Mouse (Mus musculus): ENCODE measurements around the gene Tapt1. TPM values are rescaled to one million over a fixed set of nuclear protein-coding genes. Genes with fewer than 3 reads are reported as not detected.

Tapt1 gene
- polyA plus RNA-seq, 1 experiment: 18.2 TPM

DNA sequence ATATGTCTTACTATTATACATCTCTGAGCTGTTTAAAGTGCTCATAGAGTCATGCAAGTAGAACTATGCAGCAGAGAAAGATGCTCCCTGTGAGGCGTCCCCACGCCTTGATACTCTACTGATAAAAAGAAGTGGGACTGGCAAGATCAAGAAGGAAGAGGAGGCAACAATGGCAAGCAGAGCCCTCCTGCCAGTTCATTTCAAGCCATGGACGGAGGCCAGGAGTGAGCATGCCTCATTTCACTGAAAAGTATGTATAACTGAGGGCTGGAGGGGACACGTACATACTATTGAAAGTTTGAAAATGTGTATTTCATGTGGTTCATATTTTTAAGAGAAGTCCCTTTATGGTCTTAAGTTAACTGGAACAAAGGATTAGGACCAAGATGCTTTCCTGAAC is 28.0 kb downstream of the Tapt1 start:
- Histone ChIP-seq H3K27me3 (ENCODE audit: control insufficient read depth, insufficient read depth, insufficient read length) (no peaks in the 10 kb centered on the region), H3K4me3 (no peak overlapping the region), H3K79me2 (ENCODE audit: control insufficient read depth, insufficient read depth) (no peaks in the 10 kb centered on the region), H3K36me3 (ENCODE audit: control insufficient read depth, insufficient read depth) (no peaks in the 10 kb centered on the region), H3ac (ENCODE audit: control insufficient read depth, insufficient read length) (no peak overlapping the region), H3K4me2 (ENCODE audit: low read depth) (no peak overlapping the region)
- TF ChIP-seq MAX (IDR thresholded peaks at IDR 0.05; ENCODE audit: low read depth): no peak
- TF ChIP-seq MYOG (IDR thresholded peaks at IDR 0.05; ENCODE audit: control insufficient read depth in 1 of 3, insufficient read depth in 1 of 3, insufficient read length in 2 of 3, low read depth in 2 of 3): no peak
- no peak for TF ChIP-seq SRF (IDR thresholded peaks at IDR 0.05; ENCODE audit: control insufficient read depth, insufficient read length, low read depth)
- TF ChIP-seq POLR2AphosphoS2 (IDR thresholded peaks at IDR 0.05; ENCODE audit: insufficient read length, low read depth): no peak
- no peak for TF ChIP-seq E2F4 (IDR thresholded peaks at IDR 0.05; ENCODE audit: insufficient read depth)
- TF ChIP-seq CEBPB (IDR thresholded peaks at IDR 0.05; ENCODE audit: insufficient read depth, poor library complexity, severe bottlenecking): no peak
- no peak for TF ChIP-seq MYOD1 (IDR thresholded peaks at IDR 0.05; ENCODE audit: control insufficient read depth in 1 of 3, insufficient read length in 2 of 3, low read depth in 2 of 3)
- no peak for TF ChIP-seq TCF3 (IDR thresholded peaks at IDR 0.05; ENCODE audit: insufficient read length, low read depth)
- no peak for TF ChIP-seq POLR2A (IDR thresholded peaks at IDR 0.05; ENCODE audit: insufficient read length, low read depth)
- no peak for TF ChIP-seq TCF12 (IDR thresholded peaks at IDR 0.05; ENCODE audit: insufficient read depth, poor library complexity, severe bottlenecking)
- no peak for TF ChIP-seq USF1 (IDR thresholded peaks at IDR 0.05; ENCODE audit: low read depth)
- TF ChIP-seq REST (IDR thresholded peaks at IDR 0.05; ENCODE audit: insufficient read depth, insufficient read length): no peak

DNA sequence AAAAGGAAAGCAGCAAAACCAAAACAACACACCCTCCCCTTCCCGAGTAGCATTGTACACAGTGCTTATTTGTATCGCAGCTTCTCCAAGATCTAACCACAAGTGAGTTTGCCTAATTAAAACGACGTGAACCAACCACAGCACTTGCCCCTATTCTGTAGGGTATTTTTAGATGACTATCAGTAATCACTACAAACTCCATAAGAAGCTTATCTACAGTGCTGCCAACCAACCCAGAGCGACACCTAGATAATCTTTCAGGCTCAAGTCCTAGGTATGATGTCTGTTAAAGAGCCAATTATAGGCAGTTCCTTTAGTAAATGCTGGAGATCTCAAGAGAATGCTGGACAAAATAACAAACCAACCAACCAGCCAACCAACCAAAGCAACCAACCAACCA is 28.6 kb downstream of the Tapt1 start:
- TF ChIP-seq MYOG (IDR thresholded peaks at IDR 0.05; ENCODE audit: control insufficient read depth in 1 of 3, insufficient read depth in 1 of 3, insufficient read length in 2 of 3, low read depth in 2 of 3) (no peak), POLR2AphosphoS2 (IDR thresholded peaks at IDR 0.05; ENCODE audit: insufficient read length, low read depth) (no peak), TCF3 (IDR thresholded peaks at IDR 0.05; ENCODE audit: insufficient read length, low read depth) (no peak), E2F4 (IDR thresholded peaks at IDR 0.05; ENCODE audit: insufficient read depth) (no peak), CEBPB (IDR thresholded peaks at IDR 0.05; ENCODE audit: insufficient read depth, poor library complexity, severe bottlenecking) (no peak), USF1 (IDR thresholded peaks at IDR 0.05; ENCODE audit: low read depth) (no peak), SRF (IDR thresholded peaks at IDR 0.05; ENCODE audit: control insufficient read depth, insufficient read length, low read depth) (no peak), TCF12 (IDR thresholded peaks at IDR 0.05; ENCODE audit: insufficient read depth, poor library complexity, severe bottlenecking) (no peak), REST (IDR thresholded peaks at IDR 0.05; ENCODE audit: insufficient read depth, insufficient read length) (no peak)
- H3K79me2 ChIP-seq (ENCODE audit: control insufficient read depth, insufficient read depth): no peaks in the 10 kb centered on the region
- no peak overlapping the region for H3ac ChIP-seq (ENCODE audit: control insufficient read depth, insufficient read length)
- H3K4me2 ChIP-seq (ENCODE audit: low read depth): no peak overlapping the region
- no peaks in the 10 kb centered on the region for H3K36me3 ChIP-seq (ENCODE audit: control insufficient read depth, insufficient read depth)
- no peaks in the 10 kb centered on the region for H3K27me3 ChIP-seq (ENCODE audit: control insufficient read depth, insufficient read depth, insufficient read length)
- no peak overlapping the region for H3K4me3 ChIP-seq

DNA sequence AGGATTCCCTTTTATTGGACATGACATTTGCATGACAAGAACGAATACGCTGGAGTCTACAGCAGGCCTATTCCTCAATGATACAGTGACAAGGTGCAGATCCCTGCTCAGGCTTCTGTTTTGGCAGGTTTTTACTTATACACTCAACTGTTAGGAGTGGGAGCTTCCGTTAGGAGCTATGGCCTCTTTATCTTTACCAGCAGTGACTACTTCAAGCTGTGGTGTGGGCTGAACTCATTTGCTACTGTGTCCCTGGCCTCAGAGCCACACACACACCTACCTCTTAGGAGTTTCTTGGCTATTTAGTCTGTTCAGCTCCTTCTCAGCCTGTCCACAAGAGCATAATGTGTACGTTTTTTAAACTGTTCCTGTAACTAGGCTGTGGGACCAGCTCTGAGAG is 30.3 kb downstream of the Tapt1 start:
- Histone ChIP-seq H3K4me2 (ENCODE audit: low read depth) (no peak overlapping the region), H3K79me2 (ENCODE audit: control insufficient read depth, insufficient read depth) (no peaks in the 10 kb centered on the region), H3K4me3 (no peak overlapping the region), H3K27me3 (ENCODE audit: control insufficient read depth, insufficient read depth, insufficient read length) (no peaks in the 10 kb centered on the region), H3ac (ENCODE audit: control insufficient read depth, insufficient read length) (no peak overlapping the region), H3K36me3 (ENCODE audit: control insufficient read depth, insufficient read depth) (no peaks in the 10 kb centered on the region)
- TF ChIP-seq CEBPB (IDR thresholded peaks at IDR 0.05; ENCODE audit: insufficient read depth, poor library complexity, severe bottlenecking) (no peak), MYOG (IDR thresholded peaks at IDR 0.05; ENCODE audit: control insufficient read depth in 1 of 3, insufficient read depth in 1 of 3, insufficient read length in 2 of 3, low read depth in 2 of 3) (no peak), TCF12 (IDR thresholded peaks at IDR 0.05; ENCODE audit: insufficient read depth, poor library complexity, severe bottlenecking) (no peak), E2F4 (IDR thresholded peaks at IDR 0.05; ENCODE audit: insufficient read depth) (no peak), USF1 (IDR thresholded peaks at IDR 0.05; ENCODE audit: low read depth) (no peak), SRF (IDR thresholded peaks at IDR 0.05; ENCODE audit: control insufficient read depth, insufficient read length, low read depth) (no peak), POLR2AphosphoS2 (IDR thresholded peaks at IDR 0.05; ENCODE audit: insufficient read length, low read depth) (no peak), REST (IDR thresholded peaks at IDR 0.05; ENCODE audit: insufficient read depth, insufficient read length) (no peak), POLR2A (IDR thresholded peaks at IDR 0.05; ENCODE audit: insufficient read length, low read depth) (no peak), TCF3 (IDR thresholded peaks at IDR 0.05; ENCODE audit: insufficient read length, low read depth) (no peak)

DNA sequence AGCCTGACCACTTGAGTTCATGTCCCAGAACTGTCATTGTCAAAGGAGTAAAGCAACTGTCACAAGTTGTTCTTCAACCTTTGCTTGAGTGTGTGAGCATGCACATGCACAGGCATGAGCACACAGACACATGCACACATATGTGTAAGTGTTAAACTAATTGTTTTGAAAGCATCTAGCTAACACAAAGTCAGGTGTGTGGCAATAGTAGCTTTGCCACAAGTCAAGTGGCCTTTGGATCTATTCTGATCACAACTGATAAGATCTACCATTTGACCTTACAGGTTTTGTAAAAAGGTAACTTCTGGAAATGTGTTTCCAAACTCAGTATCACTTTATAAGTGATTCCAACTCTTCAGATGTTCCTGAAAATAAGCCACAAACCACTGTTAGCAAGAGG is 39.1 kb downstream of the Tapt1 start:
- H3K36me3 ChIP-seq (ENCODE audit: control insufficient read depth, insufficient read depth): peaks cover 33% of the 10 kb centered on the region
- no peak overlapping the region for H3K4me2 ChIP-seq (ENCODE audit: low read depth)
- TF ChIP-seq MAX (IDR thresholded peaks at IDR 0.05; ENCODE audit: low read depth) (no peak), SRF (IDR thresholded peaks at IDR 0.05; ENCODE audit: control insufficient read depth, insufficient read length, low read depth) (no peak), USF1 (IDR thresholded peaks at IDR 0.05; ENCODE audit: low read depth) (no peak), MYOD1 (IDR thresholded peaks at IDR 0.05; ENCODE audit: control insufficient read depth in 1 of 3, insufficient read length in 2 of 3, low read depth in 2 of 3) (no peak)
- no peaks in the 10 kb centered on the region for H3K27me3 ChIP-seq (ENCODE audit: control insufficient read depth, insufficient read depth, insufficient read length)
- H3ac ChIP-seq (ENCODE audit: control insufficient read depth, insufficient read length): no peak overlapping the region
- no peak overlapping the region for H3K4me3 ChIP-seq
- no peaks in the 10 kb centered on the region for H3K79me2 ChIP-seq (ENCODE audit: control insufficient read depth, insufficient read depth)

DNA sequence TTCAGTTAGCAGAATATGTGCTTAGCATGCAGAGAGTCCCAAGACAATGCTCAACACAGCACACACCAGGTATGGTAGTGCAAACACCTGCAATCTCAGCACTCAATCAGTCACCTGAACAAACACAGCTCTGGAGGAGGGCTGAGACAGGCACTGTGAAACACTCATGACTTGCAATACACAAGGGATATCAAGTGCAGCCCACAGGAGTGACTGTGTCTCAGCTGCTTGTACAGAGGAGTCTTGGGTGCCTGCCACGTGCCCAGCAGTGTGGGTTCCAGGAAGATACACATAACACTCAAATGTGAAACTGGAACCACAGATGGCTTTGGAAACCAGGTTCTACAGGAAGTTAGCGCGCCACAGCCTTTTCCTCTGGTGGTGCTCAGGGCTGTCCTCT is 44.8 kb downstream of the Tapt1 start:
- Histone ChIP-seq H3K4me2 (ENCODE audit: low read depth) (no peak overlapping the region), H3K27me3 (ENCODE audit: control insufficient read depth, insufficient read depth, insufficient read length) (no peaks in the 10 kb centered on the region), H3K79me2 (ENCODE audit: control insufficient read depth, insufficient read depth) (no peaks in the 10 kb centered on the region), H3K4me3 (no peak overlapping the region), H3ac (ENCODE audit: control insufficient read depth, insufficient read length) (no peak overlapping the region), H3K36me3 (ENCODE audit: control insufficient read depth, insufficient read depth) (peaks cover 30% of the 10 kb centered on the region)
- TF ChIP-seq REST (IDR thresholded peaks at IDR 0.05; ENCODE audit: insufficient read depth, insufficient read length): no peak
- TF ChIP-seq E2F4 (IDR thresholded peaks at IDR 0.05; ENCODE audit: insufficient read depth): no peak
- TF ChIP-seq CEBPB (IDR thresholded peaks at IDR 0.05; ENCODE audit: insufficient read depth, poor library complexity, severe bottlenecking): no peak
- TF ChIP-seq MYOD1 (IDR thresholded peaks at IDR 0.05; ENCODE audit: control insufficient read depth in 1 of 3, insufficient read length in 2 of 3, low read depth in 2 of 3): no peak
- no peak for TF ChIP-seq SRF (IDR thresholded peaks at IDR 0.05; ENCODE audit: control insufficient read depth, insufficient read length, low read depth)
- no peak for TF ChIP-seq POLR2A (IDR thresholded peaks at IDR 0.05; ENCODE audit: insufficient read length, low read depth)
- TF ChIP-seq TCF12 (IDR thresholded peaks at IDR 0.05; ENCODE audit: insufficient read depth, poor library complexity, severe bottlenecking): no peak
- no peak for TF ChIP-seq POLR2AphosphoS2 (IDR thresholded peaks at IDR 0.05; ENCODE audit: insufficient read length, low read depth)
- no peak for TF ChIP-seq TCF3 (IDR thresholded peaks at IDR 0.05; ENCODE audit: insufficient read length, low read depth)
- no peak for TF ChIP-seq USF1 (IDR thresholded peaks at IDR 0.05; ENCODE audit: low read depth)

Data from myocyte (in vitro differentiated cells).